In the genomic region with DNA sequence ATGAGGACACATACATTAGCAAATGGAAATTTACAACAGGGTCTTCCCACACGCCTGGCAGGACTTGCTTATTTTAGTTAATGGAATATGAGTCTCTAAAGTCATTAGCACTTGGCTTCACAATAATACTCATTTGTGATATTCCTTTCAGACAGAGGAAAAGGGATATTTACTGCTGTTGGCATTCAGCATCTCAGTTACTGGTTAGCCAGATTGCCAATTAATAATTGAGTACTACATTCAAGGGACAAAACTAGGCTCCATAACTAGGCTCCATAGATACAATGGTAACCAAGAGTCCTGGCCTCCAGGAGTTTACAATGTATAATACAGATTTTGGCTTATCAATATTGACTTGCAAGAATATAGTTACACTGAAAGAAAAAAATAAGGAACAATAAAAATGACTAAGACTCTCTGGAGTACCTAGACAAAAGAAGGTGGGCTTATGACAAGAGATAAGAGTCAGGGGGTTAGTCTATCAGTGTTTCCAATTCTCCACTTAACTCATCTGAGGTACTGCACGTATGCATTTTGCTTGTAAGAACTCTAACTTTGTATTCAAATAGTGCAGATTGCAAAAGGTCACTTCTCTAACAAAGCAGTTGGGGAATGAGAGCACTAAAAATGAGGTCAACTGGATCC, we compare ENCODE assay signal across 8 mouse cellular contexts. TPM values are rescaled to one million over a fixed set of nuclear protein-coding genes. Genes with fewer than 3 reads are reported as not detected.
DNase-seq lines count a peak whose midpoint lies in the region; ATAC-seq and TF ChIP-seq lines count a peak whose summit lies in the region.

No protein-coding gene starts in this region.

- H3K4me2 ChIP-seq in heart, embryonic 16.5 days (ENCODE audit: low read depth, low read length), result peak overlapping the region; percentile 68
- H3K4me2 ChIP-seq in liver, postnatal 0 days (ENCODE audit: low read depth, low read length), result peak overlapping the region; percentile 83

- peaks cover 2% of the 10 kb centered on the region; the same call in 1 of the 2 replicates for H3K27me3 ChIP-seq in heart, embryonic 16.5 days (ENCODE audit: control insufficient read depth, insufficient read depth, low read length)
- H3K27me3 ChIP-seq in hindbrain, embryonic 10.5 days (ENCODE audit: insufficient read depth, poor library complexity, severe bottlenecking), result no peaks in the 10 kb centered on the region
- H3K27me3 ChIP-seq in liver, postnatal 0 days (ENCODE audit: insufficient read depth, low read length), result no peaks in the 10 kb centered on the region

- peaks cover 43% of the 10 kb centered on the region for H3K4me1 ChIP-seq in heart, embryonic 16.5 days (ENCODE audit: control insufficient read depth, insufficient read depth, low read length)
- H3K4me1 ChIP-seq in hindbrain, embryonic 10.5 days (replicated peaks), result peaks cover 56% of the 10 kb centered on the region
- peaks cover 33% of the 10 kb centered on the region for H3K4me1 ChIP-seq in liver, postnatal 0 days (ENCODE audit: insufficient read depth)

- peak overlapping the region; percentile 87 for H3K9ac ChIP-seq in heart, embryonic 16.5 days (ENCODE audit: low read length)
- H3K9ac ChIP-seq in liver, postnatal 0 days (replicated peaks), result peak overlapping the region; percentile 93

- TF ChIP-seq EP300 in liver, postnatal 0 days (IDR thresholded peaks at IDR 0.05; ENCODE audit: low read depth), result no peak

- no peak for TF ChIP-seq CTCF in liver, postnatal 0 days (IDR thresholded peaks at IDR 0.05; ENCODE audit: low read depth)

- peak overlapping the region; percentile 70 for H3K4me3 ChIP-seq in heart, embryonic 16.5 days (ENCODE audit: low read length)
- peak overlapping the region; percentile 77 for H3K4me3 ChIP-seq in hindbrain, embryonic 10.5 days
- peak overlapping the region; percentile 86 for H3K4me3 ChIP-seq in liver, postnatal 0 days (ENCODE audit: low read depth, low read length)

- no peaks in the 10 kb centered on the region for H3K36me3 ChIP-seq in heart, embryonic 16.5 days (ENCODE audit: control insufficient read depth, insufficient read depth)
- no peaks in the 10 kb centered on the region for H3K36me3 ChIP-seq in hindbrain, embryonic 10.5 days
- H3K36me3 ChIP-seq in liver, postnatal 0 days (replicated peaks; ENCODE audit: insufficient read depth, low read length), result no peaks in the 10 kb centered on the region

- 62% methylated on average over 2 of the region's 2 CpGs for WGBS in heart, embryonic 16.5 days
- WGBS in hindbrain, embryonic 10.5 days, result 81% methylated on average over 2 of the region's 2 CpGs
- WGBS in liver, postnatal 0 days (ENCODE audit: insufficient replicate concordance), result 59% methylated on average over 2 of the region's 2 CpGs

- H3K9me3 ChIP-seq in heart, embryonic 16.5 days (replicated peaks; ENCODE audit: control insufficient read depth, low read length), result no peaks in the 10 kb centered on the region
- no peaks in the 10 kb centered on the region for H3K9me3 ChIP-seq in hindbrain, embryonic 10.5 days
- no peaks in the 10 kb centered on the region for H3K9me3 ChIP-seq in liver, postnatal 0 days (ENCODE audit: low read length)

- no peak for DNase-seq in heart, postnatal 4 days
- peak; percentile 36 for DNase-seq in MEL-GATA-1-ER (ENCODE audit: extremely low read depth, low read depth)
- DNase-seq in hindbrain, embryonic 10.5 days (ENCODE audit: low spot score), result no peak
- no peak for DNase-seq in liver, postnatal 0 days
- DNase-seq in embryo, embryonic 10 days (ENCODE audit: low spot score), result no peak

- H3K27ac ChIP-seq in heart, embryonic 16.5 days (ENCODE audit: low read length), result no peak overlapping the region
- no peak overlapping the region for H3K27ac ChIP-seq in hindbrain, embryonic 10.5 days
- H3K27ac ChIP-seq in liver, postnatal 0 days (ENCODE audit: low read depth), result no peak overlapping the region

- no peak for ATAC-seq in heart, embryonic 16.5 days (replicated peaks; ENCODE audit: extremely low read depth, insufficient read depth, low FRiP score)
- ATAC-seq in liver, postnatal 0 days, result no peak
- no peak for ATAC-seq in megakaryocyte progenitor cell, adult 5-6 weeks (replicated peaks; ENCODE audit: poor library complexity)
- ATAC-seq in granulocyte monocyte progenitor cell, adult 5-6 weeks (replicated peaks; ENCODE audit: poor library complexity, severe bottlenecking), result no peak

RNA-seq across cellular contexts. Expression of a gene that starts 2.0 kb away (rescaled TPM):
- 51.9 and 53.2 TPM in 2 replicates for polyA plus RNA-seq in heart, embryonic 16.5 days (2015; fragmentation: Nextera tagmentation; extraction: Ambion mirVana)
- 10 to 100 TPM; 92.0 to 95.7 TPM for total RNA-seq in heart, postnatal 4 days (2021)
- polyA plus RNA-seq in hindbrain, embryonic 10.5 days (2016; fragmentation: Nextera tagmentation; extraction: Ambion mirVana), result 86.7 and 90.7 TPM in 2 replicates
- 18.1 and 19.8 TPM in 2 replicates for polyA plus RNA-seq in liver, postnatal 0 days (2015; fragmentation: Nextera tagmentation; extraction: Ambion mirVana)
- 82.8 and 84.9 TPM in 2 replicates for total RNA-seq in megakaryocyte progenitor cell, adult 5-6 weeks (2015)
- total RNA-seq in megakaryocyte progenitor cell, adult 5-6 weeks (2017), result 42.3 and 73.4 TPM in 2 replicates
- 81.6 and 100 TPM in 2 replicates for total RNA-seq in granulocyte monocyte progenitor cell, adult 5-6 weeks (2014; fragmentation: Nextera tagmentation)
- 67.8 and 68.2 TPM in 2 replicates for total RNA-seq in granulocyte monocyte progenitor cell, adult 5-6 weeks (2017)
